Mouse (Mus musculus): ENCODE measurements around the gene Ccdc154. TPM values are rescaled to one million over a fixed set of nuclear protein-coding genes. Genes with fewer than 3 reads are reported as not detected.

Ccdc154 gene
- total RNA-seq, 2 experiments from 2014 or later: 0.14 TPM

DNA sequence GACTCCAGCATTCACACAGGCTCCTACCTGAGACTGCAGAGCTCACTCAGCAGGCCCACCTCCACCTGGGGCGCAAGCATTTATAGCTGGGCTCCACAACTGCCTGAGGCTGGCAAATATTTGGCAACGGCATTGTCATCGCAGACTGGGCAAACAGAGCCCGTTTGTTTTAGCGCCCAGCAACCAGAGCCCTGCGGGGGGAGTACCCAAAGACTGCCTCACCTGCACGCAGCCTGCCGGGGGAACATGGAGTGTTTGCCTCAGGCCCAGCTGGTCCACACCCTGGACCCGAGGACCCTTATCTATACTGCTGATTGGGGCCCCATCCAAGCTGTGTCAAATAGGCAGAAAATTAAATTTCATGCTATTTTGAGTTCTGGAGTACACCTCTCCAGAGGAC, 13.2 kb downstream of the Ccdc154 start, which contains the start of gene Gm38655:
Gene Gm38655 (minus strand): TSS at position 61 of the 400 bp plus-strand sequence.
- intact Hi-C loops (cut with DNase I): no loop called here
- no peak for DNase-seq (ENCODE audit: low spot score in 2 of 2)

DNA sequence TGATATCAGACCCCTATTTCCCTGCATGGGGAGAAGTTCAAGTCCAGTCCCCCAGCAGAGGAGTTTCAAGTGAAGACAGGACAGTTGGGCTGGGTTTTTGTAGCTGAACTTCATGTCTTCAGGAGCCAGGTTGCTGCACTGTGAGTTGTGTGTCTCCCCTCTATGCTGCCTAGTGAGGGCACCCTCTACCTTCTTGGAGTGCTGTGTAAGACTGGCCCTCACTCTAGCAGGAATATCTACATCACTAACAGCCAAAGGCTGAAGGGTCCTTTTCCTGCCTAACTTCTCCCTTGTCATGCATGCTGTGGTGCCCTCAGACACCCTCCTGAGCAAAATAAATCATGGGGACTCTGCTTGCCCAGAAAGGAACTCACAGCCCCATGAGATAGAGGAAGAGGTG, 21.0 kb downstream of the Ccdc154 start:
- intact Hi-C loops (cut with DNase I): no loop called here
- no peak for DNase-seq (ENCODE audit: low spot score in 2 of 2)

DNA sequence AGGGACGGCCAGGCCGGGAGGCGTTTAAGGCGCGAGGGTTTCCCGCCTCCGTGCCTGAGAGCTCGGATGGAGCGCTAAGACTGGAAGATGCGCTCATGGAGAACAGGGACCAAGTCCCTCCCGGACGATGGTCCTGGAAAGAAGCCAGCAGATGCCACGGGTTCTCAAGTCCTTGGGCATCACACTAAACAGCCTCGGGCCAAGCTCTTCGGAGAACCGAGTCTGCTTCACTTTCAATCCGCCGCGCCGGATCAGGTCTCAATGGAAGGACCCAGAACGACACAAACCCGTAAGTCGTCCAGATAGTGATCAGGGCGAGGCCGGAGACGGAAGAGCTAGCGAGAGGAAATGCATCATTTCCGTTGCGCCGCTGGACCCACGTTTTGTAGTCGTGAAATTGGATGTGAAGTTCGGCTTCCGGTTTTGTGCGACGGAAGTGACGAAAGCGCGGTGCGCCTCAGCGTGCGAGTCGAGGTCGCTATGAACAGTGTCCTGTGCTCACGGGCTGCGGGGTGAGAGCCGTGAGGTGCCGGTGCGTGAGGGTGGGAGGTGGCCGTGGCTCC, 21.9 kb downstream of the Ccdc154 start, which contains the start of gene BC003965:
Gene BC003965 (plus strand): TSS at position 426 of the 563 bp plus-strand sequence.
- intact Hi-C loops (cut with DNase I): loop anchor here (1.0 to 2.0 kb wide), 3 partner anchors 51 to 89 kb away; partner anchors contain the start of gene Clcn7
- peak; percentile 99 for DNase-seq (ENCODE audit: low spot score in 2 of 2)

DNA sequence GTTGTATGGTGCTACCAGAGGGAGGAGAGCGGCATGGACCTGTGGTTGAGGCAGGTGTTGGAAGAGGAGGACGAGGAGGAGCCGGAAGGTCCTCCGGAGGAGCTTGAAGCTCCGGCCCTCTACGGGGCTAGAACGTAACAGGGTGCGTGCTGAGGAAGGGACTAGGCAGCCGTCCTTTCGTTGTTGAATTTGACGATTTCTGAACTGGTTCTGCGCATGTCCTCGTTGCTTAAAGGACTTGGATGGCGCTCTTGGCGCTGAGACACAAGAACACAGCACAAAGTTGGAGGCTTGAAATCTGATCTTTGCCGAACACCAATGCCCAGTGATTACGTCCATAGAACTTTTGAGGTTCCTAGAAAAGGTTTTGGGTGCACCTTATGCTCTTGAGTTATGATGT, 22.7 kb downstream of the Ccdc154 start:
- peak in 1 of 2 experiments; percentile 5 for DNase-seq (ENCODE audit: low spot score in 2 of 2)
- intact Hi-C loops (cut with DNase I): loop anchor here (1.0 to 2.0 kb wide), 3 partner anchors 52 to 88 kb away; partner anchors contain the start of gene Clcn7

DNA sequence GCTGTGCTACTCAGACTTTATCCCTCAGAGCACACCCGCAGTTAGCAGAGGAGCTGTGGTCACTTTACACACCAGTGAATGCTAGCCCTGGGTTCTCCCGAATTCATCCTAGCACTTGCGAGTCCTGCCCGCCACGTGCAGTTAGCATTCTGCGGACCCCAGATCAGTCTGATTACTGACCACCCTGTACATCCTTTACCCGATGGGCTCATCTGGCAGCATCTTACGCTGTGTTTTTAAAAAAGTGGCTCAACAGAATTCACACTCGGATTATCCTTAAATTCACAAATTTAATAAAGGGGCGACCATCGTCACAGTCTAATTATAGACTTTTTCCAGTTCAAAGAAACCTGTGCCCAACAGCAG, 25.5 kb downstream of the Ccdc154 start:
- intact Hi-C loops (cut with DNase I): loop anchor here (1.0 kb wide), 1 partner anchor 35 kb away; no protein-coding TSS in a partner anchor
- no peak for DNase-seq (ENCODE audit: low spot score in 2 of 2)

DNA sequence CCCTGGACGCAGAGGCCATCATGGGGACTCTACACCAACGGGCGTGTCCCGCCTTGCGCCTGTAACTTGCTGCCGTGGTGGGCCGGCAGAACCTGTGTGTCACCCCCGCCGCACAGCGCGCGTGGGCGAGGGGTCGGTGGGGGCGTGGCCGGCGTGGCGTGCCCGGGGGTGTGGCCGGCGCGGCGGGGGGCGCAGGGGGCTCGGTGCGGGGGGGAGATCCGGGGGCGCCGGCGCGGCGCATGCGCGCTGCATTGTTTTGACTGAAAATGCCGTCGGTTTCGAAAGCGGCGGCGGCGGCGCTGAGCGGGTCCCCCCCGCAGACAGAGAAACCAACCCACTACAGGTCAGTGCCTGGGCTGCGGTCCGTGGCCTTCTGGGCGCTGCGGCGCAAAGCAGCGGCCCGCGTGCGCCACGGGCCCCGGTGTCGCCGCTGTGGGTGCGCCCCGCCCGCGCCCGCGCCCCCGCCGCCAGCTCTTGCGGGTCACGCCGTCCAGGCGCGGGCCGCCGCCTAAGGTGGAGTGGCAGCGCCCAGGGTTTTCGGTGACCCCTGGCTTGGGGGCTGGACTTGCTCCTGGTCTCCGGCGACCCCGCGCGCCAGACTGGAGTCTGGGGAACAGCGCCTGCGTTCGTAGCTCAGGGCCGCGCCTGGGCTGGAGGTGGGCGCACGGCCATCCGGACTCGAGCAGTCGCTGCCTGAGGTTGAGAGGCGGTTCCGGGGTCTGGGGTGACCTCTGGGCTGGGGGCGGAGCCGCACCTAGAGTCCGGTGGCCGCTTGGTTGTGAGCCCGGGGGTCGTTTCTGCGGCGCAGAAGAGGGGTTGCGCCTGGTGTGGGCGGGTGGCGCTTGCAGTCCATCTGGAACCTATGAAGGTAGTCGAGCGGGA, 26.1 kb downstream of the Ccdc154 start, which contains the start of gene Unkl:
Gene Unkl (plus strand): TSS at position 248 of the 882 bp plus-strand sequence.
- intact Hi-C loops (cut with DNase I): loop anchor here (1.0 kb wide), 1 partner anchor 34 kb away; no protein-coding TSS in a partner anchor
- DNase-seq (ENCODE audit: low spot score in 2 of 2): peak; percentile 66 to 68

DNA sequence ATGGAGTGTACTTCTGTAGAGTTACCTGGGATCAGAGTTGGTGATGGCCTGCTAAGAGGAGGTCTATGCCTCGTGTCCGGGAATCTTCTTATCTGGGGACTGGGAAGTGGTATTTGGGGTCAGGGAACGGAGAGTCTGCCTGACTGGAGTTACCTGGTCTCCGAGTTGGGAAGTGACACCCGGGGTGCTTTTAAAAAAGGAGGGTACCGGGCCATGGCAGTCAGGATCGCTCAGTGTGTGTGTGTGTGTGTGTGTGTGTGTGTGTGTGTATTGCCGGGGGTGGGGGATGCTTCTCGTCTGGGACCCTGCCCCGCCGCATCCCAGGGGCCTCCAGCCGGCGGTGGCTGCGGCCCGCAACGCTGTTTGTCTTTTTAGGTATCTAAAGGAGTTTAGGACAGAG, 26.8 kb downstream of the Ccdc154 start:
- intact Hi-C loops (cut with DNase I): no loop called here

DNA sequence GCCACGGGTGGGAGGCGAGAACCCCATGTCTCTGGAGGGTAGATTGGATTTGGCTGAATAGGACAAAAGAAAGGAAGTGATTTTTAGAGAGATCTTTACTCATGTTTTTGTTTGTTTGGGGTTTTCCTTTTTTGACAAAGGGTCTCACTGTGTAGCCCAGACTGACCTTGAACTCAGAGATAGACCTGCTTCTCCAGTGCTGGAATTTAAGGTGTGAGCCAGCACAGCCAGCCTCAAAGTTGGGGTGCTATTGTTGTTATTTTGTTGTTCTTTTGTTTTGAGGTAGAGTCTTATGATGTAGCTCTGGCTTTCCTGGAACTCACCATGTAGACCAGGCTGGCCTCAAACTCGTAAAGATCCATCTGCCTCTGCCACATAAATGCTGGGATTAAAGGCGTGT, 40.1 kb downstream of the Ccdc154 start:
- intact Hi-C loops (cut with DNase I): no loop called here
- no peak for DNase-seq (ENCODE audit: low spot score in 2 of 2)

More for the DNA sequence above, 26.8 kb downstream of the Ccdc154 start:
- DNase-seq (ENCODE audit: low spot score in 2 of 2): no peak

DNA sequence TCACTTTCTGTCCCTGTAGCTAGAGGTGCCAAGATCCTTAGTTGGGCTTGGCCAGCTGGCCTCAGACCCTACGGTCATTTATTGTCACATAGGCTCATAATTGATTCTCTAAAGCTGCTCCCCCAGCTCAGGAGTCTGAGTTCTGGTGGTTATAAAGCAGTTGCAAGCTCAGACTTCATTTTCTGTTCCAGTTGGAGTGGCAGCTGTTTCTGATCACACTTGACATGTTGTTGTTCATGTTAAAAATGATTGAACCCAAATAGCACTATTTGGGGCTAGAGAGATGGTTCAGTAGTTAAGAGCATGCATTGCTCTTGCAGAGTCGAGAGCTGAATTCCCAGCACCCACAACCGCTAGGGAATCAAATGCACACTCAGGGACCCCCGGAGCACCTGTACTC, 47.7 kb downstream of the Ccdc154 start:
- DNase-seq (ENCODE audit: low spot score in 2 of 2): no peak
- intact Hi-C loops (cut with DNase I): no loop called here

DNA sequence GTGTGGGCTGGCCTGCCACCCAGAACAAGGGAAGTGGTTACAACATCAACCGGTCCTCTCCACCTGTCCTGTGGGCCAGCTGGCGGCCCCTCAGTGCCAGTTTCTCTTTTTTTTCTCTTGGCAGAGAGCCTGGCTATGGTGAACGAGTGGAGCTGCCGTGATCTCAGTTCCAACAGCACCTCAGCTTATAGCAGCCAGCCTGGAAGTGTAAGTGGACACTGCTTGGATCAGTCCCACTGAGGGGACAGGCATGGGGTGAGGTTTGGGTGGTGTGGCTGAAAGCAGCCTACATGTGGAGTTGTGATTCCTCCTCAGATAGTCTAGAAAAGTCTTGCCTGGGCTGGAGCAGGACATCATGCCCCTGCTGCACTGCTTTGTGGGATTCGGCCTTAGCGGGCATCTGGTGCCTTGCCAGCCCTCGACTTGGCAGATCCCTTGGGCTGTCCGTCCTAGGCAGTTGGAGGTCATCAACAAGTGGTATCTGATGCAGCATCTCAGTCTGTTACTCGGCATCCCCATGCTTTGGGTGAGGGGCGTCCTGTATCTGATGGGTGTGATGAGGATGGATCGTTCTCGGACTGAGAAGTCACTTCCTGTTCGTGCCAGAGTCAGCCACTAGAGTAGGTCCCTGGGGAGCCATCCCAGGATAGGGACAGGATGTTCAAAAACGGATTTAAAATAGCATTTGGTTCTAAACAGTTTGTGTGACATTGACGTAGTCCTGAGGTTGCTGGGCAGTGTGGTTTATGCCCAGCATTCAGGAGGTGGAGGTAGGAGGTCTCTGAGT, 48.6 kb downstream of the Ccdc154 start:
- intact Hi-C loops (cut with DNase I): no loop called here
- DNase-seq (ENCODE audit: low spot score in 2 of 2): no peak

DNA sequence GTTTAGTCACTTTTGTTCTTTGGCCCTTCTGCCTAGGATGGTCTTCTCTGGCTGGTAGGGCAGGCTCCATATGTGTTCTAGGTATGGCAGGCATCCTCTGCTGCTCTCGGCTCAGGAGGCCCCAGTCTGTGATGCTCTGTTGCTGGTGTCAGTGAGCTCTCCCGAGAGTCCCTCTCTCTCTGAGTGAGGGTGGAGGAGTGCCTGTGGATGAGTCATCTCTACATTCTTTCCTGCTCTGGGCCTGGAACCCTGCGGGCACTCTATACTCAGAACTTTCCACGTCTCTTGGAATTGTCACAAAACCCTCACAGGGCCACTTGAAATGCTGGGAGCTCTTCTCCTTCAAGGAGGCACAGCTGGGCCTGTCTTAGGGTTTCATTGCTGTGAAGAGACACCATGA, 49.4 kb downstream of the Ccdc154 start:
- intact Hi-C loops (cut with DNase I): no loop called here
- DNase-seq (ENCODE audit: low spot score in 2 of 2): no peak

DNA sequence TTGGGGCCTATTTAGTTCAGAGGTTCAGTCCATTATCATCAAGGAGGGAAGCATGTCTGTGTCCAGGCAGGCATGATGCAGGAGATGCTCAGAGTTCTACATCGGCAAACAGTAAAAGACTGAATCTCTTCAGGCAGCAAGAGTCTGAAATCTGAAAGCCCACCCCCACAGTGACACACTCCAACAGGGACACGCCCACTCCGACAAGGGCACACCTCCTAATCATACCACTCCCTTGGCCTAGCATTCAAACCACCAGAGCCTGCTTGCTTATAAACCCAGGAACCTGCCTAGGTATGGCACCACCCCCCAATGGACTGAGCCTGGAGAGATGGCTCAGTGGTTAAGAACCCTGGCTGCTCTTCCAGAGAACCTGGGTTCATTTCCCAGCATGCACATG, 53.2 kb downstream of the Ccdc154 start:
- intact Hi-C loops (cut with DNase I): no loop called here
- no peak for DNase-seq (ENCODE audit: low spot score in 2 of 2)

DNA sequence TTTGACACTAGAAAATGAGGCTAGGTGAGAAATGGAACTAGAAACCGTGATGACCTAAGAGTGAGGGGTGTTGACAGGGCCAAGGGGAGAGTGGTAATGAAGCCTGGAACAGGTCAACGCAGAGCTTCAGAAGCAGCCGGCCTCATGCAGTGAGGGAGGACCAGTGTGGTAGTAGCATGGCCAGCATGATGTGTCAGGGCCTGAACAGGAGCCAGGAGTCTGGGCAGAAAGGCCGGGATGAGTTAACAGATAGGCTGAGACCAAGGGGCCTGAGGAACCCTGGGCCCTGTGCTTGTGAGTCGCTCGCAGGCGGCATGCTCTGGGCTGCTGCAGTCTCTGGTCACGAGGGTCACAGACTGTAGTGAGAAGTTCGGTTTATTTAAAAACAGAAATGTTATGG, 56.7 kb downstream of the Ccdc154 start:
- intact Hi-C loops (cut with DNase I): no loop called here

DNA sequence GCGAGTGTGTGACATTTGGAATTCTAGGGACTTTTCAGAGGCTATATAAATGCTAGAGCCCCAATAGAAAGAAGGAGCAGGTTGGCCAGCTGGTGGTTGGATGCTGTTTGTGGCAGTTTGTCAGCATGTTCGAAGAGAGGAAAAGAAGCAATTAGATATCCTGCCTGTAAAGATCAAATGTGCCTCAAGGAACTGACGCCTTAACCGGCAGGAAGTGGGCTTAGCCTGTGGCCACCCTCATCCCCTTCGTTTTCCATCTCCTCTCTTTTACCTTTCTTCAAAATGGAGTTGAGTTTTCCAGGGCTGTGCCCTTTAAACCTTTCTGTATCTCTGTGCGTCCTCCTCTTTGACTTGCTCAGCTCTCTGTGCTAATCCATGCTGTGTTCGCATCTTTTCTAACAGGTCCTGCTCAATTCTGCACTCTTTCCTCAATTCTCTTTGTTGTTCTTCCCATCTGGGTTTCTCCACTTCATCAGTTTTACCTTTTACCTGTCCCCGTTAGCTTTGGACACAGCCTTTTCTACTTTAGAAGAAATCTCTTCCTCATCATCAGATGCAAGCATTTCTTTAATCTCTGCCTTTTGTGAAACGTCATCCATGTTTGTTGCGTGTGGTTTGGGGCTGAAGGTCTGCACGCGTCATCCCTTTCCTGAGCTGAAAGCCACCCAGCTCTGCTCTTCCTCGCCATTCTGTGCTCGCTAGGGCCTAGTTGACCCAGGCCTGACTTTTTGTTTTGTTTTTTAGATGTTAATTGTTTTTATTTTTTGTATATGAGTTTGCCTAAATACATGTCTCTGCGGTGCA, 57.4 kb downstream of the Ccdc154 start:
- intact Hi-C loops (cut with DNase I): no loop called here
- no peak for DNase-seq (ENCODE audit: low spot score in 2 of 2)

More for the DNA sequence above, 56.7 kb downstream of the Ccdc154 start:
- DNase-seq (ENCODE audit: low spot score in 2 of 2): no peak

DNA sequence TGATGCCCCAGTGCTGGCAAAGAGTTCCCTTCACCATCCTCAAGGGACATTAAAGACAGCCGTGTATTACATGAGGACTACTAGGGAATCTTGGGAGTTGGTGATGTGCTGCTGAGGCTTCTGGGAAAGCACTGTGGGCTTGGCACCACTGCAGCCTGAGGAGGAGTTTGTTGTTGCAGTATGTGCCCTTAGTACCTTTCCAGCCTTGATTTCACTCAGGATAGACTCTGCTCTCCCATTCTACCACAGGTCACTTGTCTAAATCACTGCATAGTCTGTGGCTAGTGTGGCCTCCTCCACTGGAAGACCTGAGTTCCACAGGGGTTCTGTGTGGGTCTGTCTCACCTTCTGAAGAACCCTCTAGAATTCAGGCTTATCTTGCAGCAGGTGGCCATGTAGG, 58.5 kb downstream of the Ccdc154 start:
- no peak for DNase-seq (ENCODE audit: low spot score in 2 of 2)
- intact Hi-C loops (cut with DNase I): no loop called here

Data from left cerebral cortex, postnatal 25 days (tissue).